Mouse (Mus musculus): ENCODE results near the gene Poglut1. TPM values are rescaled to one million over a fixed set of nuclear protein-coding genes. Genes with fewer than 3 reads are reported as not detected.
"Not testable (repeated sequence)": the region's sequence is repeated elsewhere in the genome, so short reads cannot be mapped to it uniquely, and the experiment has no call there.

The Poglut1 gene
- total RNA-seq, 4 experiments from 2014 or later: 10.7 to 12.3 (median 11.2) TPM

DNA sequence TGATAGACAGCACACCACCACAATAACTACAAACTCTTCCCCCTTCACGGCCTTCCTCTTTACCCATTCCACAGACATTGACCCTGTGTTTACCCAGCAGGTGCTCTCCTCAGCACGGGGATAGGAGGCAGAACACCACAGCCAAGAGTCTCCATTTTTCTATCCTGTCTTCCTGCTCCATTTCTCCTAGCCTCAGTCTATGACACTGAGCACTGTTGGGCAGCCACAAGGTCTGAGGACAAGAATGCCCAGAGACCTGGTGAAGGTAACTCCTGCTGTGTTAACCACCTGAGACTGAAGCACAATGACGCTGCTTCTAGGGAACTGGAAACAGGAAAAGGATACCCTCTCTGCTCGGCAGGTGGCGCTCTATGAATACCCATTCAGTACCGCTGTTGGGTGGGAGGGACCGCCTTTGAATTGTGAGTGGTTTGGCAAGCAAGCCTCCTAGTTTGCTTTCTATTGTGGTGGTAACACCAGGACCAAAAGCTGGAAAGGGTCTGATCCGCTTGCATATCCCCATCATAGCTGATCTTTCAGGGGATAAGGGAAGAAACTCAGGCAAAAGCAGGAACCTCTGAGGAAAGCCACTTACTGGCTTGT, 13.4 kb downstream of the Poglut1 start:
- DNase-seq (ENCODE audit: low spot score): peak; percentile 79

- DNase-seq (ENCODE audit: low spot score): no peak
These were observed 23.8 kb downstream of the Poglut1 start for GRCm38 (mm10) chr16:38526264-38526663.

DNA sequence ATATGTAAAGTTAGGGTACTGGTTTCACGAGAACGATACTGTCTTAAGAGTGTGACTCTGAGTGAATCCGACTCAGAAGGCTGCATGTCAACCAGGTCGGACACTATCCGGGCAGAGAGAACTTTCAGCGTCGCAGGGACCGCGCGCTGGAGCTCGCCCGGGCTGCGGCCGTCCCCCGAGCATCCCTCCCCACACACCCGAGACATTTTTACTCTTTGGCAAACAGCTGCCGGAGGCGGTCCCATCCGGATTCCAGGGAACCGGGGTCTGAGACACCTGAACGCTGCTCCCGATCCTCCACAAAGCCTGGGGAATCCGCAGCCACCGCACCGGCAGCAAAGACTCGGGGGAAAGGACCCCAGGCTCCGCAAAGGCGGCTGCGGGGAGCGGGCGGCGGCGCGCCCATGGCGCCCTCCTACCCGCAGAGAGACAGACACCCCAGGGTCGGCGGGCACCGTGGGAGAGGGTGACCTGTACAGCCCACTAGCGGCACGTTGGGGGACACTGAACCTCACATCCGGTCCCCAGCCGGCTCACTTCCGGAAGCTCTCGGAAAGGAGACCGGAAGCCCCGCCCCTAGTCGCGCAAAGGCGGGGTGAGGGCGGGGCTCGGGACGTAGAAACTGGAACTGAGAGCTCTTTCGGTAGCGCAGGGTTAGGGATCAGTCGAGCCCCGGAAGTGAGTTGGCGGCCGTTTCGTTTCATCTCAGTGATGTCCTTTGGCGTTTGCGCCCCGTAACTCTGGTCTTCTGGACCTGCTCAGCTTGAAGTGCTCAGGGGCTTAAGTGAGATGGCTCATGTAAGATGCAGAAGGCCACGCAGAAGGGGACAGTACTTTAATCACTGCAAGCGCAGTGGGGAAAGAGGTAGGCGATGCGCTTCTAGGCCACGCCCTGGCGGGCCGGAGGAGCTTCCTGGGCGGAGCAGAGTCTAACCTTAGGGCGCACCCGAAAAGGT, 27.7 kb downstream of the Poglut1 start, which contains the start of gene Timmdc1:
Gene Timmdc1, minus strand, starts transcription at position 535 of the 956 bp plus-strand sequence.
- peak; percentile 95 for DNase-seq (ENCODE audit: low spot score)

GRCm38 (mm10) chr16:38521211-38521987, 28.7 kb downstream of the Poglut1 start:
- DNase-seq (ENCODE audit: low spot score): no peak

DNA sequence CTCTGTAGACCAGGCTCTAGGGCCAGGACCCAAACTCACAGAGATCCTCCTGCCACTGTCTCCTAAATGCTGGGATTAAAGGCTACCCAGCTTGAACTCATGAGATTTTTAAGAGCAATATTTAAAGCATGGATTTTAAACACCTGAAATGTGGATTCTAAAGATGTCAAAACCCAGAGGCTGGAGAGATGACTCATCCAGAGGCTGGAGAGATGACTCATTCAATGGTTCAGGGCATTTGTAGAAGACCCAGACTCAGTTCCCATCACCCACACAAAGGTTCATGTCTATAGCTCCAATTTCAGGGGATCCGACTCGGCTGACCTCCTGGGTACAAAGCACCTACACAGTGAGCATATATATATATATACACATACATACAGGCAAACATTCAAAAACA, 30.9 kb downstream of the Poglut1 start:
- DNase-seq (ENCODE audit: low spot score): no peak

DNA sequence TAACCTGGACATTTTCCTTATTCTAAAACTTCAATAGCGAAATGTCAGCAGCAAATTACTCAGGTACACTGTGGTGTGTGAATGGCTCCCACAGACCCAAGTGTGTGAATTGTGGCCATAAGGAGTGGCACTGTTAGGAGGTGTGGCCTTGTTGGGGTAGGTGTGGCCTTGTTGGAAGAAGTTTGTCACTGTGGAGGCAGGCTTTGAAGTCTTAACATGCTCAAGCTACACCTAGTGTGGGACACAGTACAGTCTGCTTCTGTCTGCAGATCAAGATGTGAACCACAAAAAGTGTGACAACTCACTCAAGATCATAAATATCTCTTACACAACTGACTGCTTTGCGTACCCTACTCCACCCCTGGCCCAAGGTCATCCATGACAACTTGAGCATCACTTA, 39.2 kb downstream of the Poglut1 start:
- DNase-seq (ENCODE audit: low spot score): no peak

- peak; percentile 69 for DNase-seq (ENCODE audit: low spot score)
These were observed 43.9 kb downstream of the Poglut1 start for GRCm38 (mm10) chr16:38506041-38506634.

GRCm38 (mm10) chr16:38503528-38503927, 46.5 kb downstream of the Poglut1 start:
- DNase-seq (ENCODE audit: low spot score): no peak

DNA sequence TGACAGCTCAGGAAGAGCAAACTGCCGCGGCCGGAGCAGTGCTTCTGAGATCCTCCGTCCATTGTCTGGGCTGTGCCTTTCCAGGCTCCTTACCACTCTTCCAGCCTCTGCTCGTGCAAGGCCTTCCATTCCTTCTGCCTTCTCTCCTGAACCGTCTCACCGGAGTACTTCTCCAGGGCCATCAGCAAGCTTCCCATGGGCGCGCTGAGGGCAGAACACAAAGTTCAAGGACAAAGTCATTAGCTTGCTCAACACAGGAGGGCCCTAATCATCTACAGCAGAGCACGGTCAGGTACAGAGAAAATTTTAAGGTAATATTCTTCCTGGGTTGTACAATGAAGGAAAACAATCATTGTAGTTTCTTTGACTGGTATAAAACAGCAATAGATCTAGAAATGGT, 47.6 kb downstream of the Poglut1 start:
- DNase-seq (ENCODE audit: low spot score): no peak

DNA sequence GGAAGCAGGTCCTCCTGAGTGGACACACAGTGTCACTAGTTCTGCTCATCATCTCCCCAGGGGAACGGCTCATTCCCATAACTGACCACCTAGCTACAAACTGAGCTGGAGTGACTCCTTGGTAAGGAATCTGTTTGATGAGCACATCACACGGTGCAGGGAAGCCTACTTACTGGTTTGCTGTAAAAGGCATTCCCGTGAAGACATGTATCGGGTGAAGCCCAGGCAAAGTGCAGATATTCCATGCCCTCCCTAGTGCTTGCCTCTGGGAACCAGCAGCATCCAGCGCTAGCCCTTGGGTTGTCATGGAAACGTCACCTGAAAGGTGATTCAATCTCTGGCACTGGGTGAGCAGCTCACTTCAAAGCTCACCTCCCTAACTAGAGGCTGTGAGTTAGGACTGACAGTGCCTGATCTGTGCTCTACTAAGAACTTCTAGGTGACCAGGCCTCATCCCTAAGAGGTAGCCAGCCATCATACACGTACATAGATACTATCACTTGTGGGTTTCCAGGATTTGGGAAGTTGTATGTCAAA, 53.4 kb downstream of the Poglut1 start:
- no peak for DNase-seq (ENCODE audit: low spot score)

DNA sequence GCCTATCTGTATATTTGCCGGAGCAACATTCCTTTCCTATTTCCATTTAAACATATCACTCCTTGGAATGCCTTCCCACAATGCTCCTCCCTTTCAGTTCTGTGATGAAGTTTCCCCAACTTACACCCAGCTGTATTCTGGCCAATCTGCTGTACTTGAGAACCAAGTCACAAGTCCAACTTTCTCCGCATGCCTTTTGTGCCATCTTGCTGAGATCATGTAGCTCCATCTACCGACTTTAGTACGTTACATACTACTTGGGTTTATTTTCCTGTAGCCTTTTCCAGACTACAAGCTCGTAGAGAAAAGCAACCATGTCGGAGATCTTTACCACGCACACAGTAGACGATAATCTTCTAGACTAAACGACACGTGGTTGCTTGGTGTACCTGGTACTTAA, 56.2 kb downstream of the Poglut1 start:
- DNase-seq (ENCODE audit: low spot score): peak; percentile 19

GRCm38 (mm10) chr16:38492551-38492950, 57.5 kb downstream of the Poglut1 start:
- no peak for DNase-seq (ENCODE audit: low spot score)

DNA sequence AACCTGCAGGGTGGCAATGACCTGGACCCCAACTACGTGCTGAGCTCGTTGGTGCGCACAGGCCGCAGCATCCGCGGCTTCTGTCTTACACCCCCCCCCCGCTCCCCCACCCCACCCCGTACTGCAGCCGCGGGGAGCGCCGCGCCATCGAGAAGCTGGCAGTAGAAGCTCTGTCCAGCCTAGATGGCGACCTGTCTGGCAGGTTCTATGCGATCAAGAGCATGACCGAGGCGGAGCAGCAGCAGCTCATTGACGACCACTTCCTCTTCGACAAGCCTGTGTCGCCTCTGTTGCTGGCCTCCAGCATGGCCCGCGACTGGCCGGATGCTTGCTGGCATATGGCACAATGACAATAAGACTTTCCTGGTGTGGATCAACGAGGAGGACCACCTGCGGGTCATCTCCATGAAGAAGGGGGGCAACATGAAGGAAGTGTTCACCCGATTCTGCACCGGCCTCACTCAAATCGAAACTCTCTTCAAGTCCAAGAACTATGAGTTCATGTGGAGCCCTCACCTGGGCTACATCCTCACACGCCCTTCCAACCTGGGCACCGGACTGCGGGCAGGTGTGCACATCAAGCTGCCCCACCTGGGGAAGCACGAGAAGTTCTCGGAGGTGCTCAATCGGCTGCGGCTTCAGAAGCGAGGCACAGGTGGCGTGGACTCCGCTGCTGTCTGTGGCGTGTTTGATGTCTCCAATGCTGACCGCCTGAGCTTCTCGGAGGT, 66.3 kb downstream of the Poglut1 start:
- no peak for DNase-seq (ENCODE audit: low spot score)

- DNase-seq (ENCODE audit: low spot score): peak; percentile 28
These were observed 67.1 kb downstream of the Poglut1 start for GRCm38 (mm10) chr16:38482780-38483562.

GRCm38 (mm10) chr16:38481327-38481726, 68.7 kb downstream of the Poglut1 start:
- no peak for DNase-seq (ENCODE audit: low spot score)

DNA sequence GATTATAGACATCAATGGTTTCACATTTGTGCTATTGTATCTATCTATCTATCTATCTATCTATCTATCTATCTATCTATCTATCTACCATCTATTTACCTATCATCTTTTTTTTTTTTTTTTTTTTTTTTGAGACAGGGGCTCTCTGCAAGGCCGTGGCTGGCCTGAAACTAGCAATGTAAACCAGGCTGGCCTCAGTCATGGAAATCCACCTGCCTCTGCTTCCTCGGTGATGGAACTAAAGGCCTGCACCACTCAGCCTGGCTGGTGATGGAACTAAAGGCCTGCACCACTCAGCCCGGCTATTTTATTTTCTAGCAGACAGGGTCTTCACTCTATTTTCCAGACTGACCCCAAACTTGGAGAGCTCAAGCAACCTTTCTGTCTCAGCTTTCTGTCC, 71.8 kb downstream of the Poglut1 start:
- no peak for DNase-seq (ENCODE audit: low spot score)

- not testable (repeated sequence) for DNase-seq (ENCODE audit: low spot score)
These were observed 72.8 kb downstream of the Poglut1 start for GRCm38 (mm10) chr16:38477241-38477608.

- peak; percentile 39 for DNase-seq (ENCODE audit: low spot score)
These were observed 73.5 kb downstream of the Poglut1 start for GRCm38 (mm10) chr16:38476312-38477240.

Data from heart, adult 8-10 months (tissue).